Mouse (Mus musculus) cerebellum, postnatal 36 days (tissue): ENCODE measurements around the gene Crip2.

Experiments used
- DNase-seq, 2 experiments: peaks; one replicate each; pipeline ENCODE4 v3.0.0; 2021 to 2022; ENCODE audit warnings: mixed read lengths in 2 of 2

Gene Crip2

GRCm38 (mm10) chr12:113139908-113140615 lies at the start of gene Crip2:
Gene Crip2 (plus strand): TSS chr12:113140236.
- DNase-seq, result peak; percentile 42 to 52

GRCm38 (mm10) chr12:113097040-113097439 lies 43.0 kb upstream of the Crip2 start:
- DNase-seq, result no peak

GRCm38 (mm10) chr12:113097749-113098281 lies 42.2 kb upstream of the Crip2 start, which contains the start of gene Mta1:
Gene Mta1 (plus strand): TSS chr12:113098278.
- peak; percentile 51 to 65 for DNase-seq

GRCm38 (mm10) chr12:113098530-113099151 lies 41.4 kb upstream of the Crip2 start:
- DNase-seq, result peak in 1 of 2 experiments; percentile 37

DNA sequence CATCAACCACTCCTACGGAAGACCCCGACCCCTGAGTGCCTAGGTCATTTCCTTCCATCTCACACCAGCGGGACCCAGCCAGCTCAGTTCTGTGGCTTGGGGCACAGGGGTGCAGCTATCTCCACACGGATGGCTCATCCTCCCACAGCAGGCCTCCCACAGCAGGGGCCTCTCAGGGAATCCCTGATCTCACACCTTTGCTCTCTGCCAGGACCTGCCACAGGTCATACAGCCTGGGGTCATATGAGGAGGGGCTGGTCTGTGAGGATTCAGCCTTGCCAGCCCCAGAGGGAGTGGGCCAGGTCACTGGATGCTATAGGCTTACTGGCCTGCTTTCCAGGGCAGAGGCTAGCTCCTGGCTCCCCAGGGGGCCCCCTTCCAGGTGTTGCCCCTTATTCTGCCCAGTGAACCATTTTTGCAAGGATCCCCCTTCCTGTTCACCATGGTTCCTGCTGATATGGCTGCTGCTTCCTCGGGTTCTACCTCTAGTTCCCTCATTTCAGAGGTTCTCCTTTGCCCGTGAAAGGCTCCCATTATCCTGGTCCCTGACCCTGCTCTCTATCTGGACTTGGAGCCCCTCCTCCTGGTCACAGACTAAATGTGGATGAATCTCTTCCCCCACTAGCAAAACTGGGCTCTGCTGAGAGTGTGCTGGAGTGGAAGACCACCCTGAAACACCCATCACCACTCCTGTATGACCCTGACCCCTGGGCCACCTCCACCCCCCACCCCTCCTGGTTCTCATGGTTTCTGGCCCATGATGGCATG lies 40.4 kb upstream of the Crip2 start:
- no peak for DNase-seq

- peak; percentile 67 to 70 for DNase-seq
Observed at GRCm38 (mm10) chr12:113100448-113101076, 39.5 kb upstream of the Crip2 start.

GRCm38 (mm10) chr12:113101251-113101960 lies 38.6 kb upstream of the Crip2 start:
- DNase-seq, result no peak

GRCm38 (mm10) chr12:113102461-113102860 lies 37.6 kb upstream of the Crip2 start:
- peak; percentile 66 to 75 for DNase-seq

DNA sequence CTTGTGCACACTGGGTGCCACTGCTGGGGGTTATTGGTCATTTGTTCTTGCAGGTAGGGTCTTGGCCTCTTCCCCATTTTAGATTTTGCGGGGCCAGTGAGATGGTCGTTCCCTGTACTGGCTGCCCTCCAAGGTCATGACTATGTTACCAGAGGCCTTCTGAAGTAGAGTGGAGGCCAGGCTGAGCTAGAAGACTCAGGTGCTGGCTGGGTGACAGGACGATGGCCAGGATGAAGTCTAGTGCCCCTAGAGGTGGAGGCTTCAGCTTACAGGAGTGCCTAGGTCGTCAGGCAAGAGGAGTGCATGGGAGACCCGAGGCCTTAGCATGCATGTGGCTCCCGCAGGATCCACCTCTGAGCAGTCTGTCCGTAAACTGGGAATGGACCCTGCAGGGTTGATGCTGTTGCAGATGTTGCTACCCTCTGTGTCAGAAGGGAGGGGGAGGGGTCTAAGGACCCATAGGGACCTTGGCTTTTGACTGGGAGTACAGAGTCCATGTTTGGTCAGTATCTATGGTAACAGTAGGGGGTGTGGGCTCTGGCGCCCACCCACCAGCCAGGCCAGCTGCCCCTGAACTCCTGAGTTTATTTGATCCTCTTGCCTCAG lies 36.1 kb upstream of the Crip2 start:
- DNase-seq, result peak; percentile 35 to 40

DNA sequence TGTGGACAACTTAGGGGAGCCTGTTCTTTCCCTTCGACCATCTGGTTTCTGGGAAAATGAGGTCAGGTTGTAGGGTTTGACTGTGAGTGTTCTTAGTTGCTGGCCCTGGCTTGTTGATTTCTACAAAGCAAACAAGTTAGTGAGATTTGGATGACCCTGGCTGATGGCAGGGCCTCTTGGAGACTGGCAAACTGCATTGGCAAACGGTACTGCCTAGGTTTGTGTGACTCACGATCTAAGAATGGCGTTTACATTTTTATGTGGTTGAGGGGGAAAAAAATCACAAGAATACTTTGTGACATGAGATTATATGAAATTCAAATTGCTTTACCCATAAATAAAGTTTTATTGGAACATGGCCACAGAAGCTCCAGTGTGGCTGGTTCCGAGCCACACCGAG lies 33.6 kb upstream of the Crip2 start:
- DNase-seq, result no peak

- DNase-seq, result no peak
Observed at GRCm38 (mm10) chr12:113107431-113108124, 32.5 kb upstream of the Crip2 start.

GRCm38 (mm10) chr12:113108528-113109283 lies 31.3 kb upstream of the Crip2 start:
- DNase-seq, result no peak

GRCm38 (mm10) chr12:113109801-113110200 lies 30.2 kb upstream of the Crip2 start:
- no peak for DNase-seq

- DNase-seq, result no peak
Observed at GRCm38 (mm10) chr12:113114141-113114540, 25.9 kb upstream of the Crip2 start.

- DNase-seq, result no peak
Observed at GRCm38 (mm10) chr12:113114856-113115538, 25.0 kb upstream of the Crip2 start.

DNA sequence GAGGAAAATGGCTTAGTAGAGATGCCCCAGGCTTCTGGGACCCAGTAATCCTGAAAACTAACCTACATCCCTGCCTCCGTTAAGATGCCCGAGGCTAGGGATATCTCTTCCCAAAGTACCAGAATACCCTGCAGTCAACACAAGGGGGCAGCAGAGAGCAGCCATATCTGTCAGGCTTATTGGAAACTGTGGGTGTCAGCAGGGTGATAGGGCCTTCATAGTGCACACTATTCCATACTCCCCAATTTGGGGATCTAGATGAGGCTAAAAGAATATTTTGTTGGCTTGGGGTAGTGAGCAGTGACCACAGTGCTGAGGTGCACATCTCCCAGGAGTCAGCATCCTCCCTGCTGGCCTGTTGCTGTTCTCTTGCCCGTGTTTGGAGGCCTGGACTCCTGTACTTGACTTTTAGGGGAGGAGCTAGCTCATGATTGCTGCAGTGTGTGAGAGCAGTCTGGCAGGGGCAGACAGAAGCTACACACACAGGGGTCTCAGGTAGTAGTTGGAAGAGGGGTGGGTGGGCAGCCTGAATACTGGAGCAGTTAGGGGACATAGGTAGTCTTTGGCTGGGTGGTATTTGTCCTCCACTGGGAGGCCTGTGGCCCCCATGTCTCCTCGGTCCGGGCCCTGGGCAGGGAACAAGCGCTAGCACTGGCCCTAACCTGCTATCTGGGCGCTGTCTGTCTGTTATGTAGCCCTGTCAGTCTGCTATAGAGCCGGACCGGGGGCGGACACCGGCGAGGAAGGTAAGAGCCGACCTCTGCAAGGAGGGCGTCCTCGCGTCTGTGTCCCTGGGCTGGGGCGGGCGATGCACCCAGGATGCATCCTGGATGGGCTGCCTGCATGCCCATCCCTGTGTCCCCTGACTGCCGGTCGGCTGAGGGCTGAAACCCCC lies 20.3 kb upstream of the Crip2 start:
- DNase-seq, result peak; percentile 85 to 86

GRCm38 (mm10) chr12:113124726-113125125 lies 15.3 kb upstream of the Crip2 start:
- no peak for DNase-seq

DNA sequence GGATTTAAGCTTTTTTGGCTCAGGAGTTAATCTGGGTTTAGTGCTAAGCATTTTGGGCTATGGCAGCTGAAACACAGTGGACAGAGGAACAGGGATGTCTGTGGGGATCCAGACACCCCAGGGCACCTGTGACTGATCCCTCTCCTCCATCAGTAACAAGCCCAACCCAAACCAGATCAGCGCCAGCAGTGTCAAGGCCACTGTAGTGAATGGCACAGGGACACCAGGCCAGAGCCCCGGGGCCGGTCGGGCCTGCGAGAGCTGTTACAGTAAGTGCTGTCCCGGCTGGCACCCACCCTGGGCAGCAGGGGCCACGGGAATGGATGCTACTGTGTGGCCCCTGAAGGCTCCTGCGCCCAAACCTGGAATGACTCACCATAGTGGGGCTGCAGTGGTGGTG lies 9.3 kb upstream of the Crip2 start:
- DNase-seq, result no peak

DNA sequence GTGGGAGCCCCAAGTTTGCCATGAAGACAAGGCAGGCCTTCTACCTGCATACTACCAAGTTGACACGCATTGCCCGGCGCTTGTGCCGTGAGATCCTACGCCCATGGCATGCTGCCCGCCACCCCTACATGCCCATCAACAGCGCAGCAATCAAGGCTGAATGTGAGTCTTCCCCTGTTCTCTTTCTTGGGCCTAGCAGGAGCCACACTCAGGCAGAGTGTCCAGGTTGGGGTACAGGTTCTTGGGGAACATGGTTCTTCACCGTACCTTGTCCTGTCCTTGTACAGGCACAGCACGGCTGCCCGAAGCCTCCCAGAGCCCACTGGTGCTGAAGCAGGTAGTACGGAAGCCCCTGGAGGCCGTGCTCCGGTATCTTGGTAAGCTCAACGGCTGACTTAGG lies 8.4 kb upstream of the Crip2 start:
- no peak for DNase-seq
